Mouse (Mus musculus) CH12.LX (cell line): Measurements from ENCODE around the gene Cmah. TPM values are rescaled to one million over a fixed set of nuclear protein-coding genes. Genes with fewer than 3 reads are reported as not detected.

Source experiments
- DNase-seq: peaks from one replicate; pipeline ENCODE4 v3.0.0-alpha.2; 2013; ENCODE audit errors: extremely low read depth
- H3K27ac ChIP-seq: 2 replicates; pipeline ENCODE4 v1.5.1; 2012; ENCODE audit warnings: low read depth, mild to moderate bottlenecking, control low read depth, moderate library complexity; ENCODE audit not compliant: insufficient read depth
- H3K27me3 ChIP-seq: replicated peaks from 2 replicates; pipeline ENCODE3; 2012; ENCODE audit warnings: inconsistent platforms
- H3K36me3 ChIP-seq, 2 experiments: replicated peaks in 1 of 2; 2 replicates each; pipeline versions ENCODE3 to v1.6.1; 2012; ENCODE audit warnings: inconsistent platforms in 1 of 2, low read length in 1 of 2, mild to moderate bottlenecking in 1 of 2, mixed read lengths in 1 of 2, moderate library complexity in 1 of 2; ENCODE audit not compliant: control insufficient read depth in 1 of 2, insufficient read depth in 1 of 2
- H3K4me1 ChIP-seq, 2 experiments: 2 replicates each; pipeline ENCODE4 v1.6.1; 2012; ENCODE audit warnings: inconsistent platforms in 1 of 2, moderate library complexity in 1 of 2; ENCODE audit not compliant: insufficient read depth in 2 of 2, control insufficient read depth in 1 of 2
- H3K4me2 ChIP-seq: 2 replicates; pipeline ENCODE4 v1.6.1; 2012; ENCODE audit warnings: low read depth, mild to moderate bottlenecking, control low read depth; ENCODE audit not compliant: poor library complexity, insufficient read depth, severe bottlenecking
- H3K4me3 ChIP-seq, 3 experiments: fragments of 150-350 bp in 1 of 3; sonication (generic) in 1 of 3; replicated peaks in 1 of 3; 2 replicates each; pipeline versions ENCODE3 to v1.5.1; 2011 to 2012; ENCODE audit warnings: low read depth in 2 of 3, low read length in 2 of 3, mild to moderate bottlenecking in 2 of 3, moderate library complexity in 2 of 3, control low read depth in 1 of 3, improper control_type of control experiment in 1 of 3, inconsistent platforms in 1 of 3, mixed read lengths in 1 of 3; ENCODE audit not compliant: poor library complexity in 1 of 3
- H3K79me2 ChIP-seq: replicated peaks from 2 replicates; pipeline ENCODE4 v1.6.1; 2012; ENCODE audit warnings: mild to moderate bottlenecking, moderate library complexity; ENCODE audit not compliant: control insufficient read depth, poor library complexity, insufficient read depth, severe bottlenecking; ENCODE audit errors: extremely low read depth
- H3K9ac ChIP-seq: 2 replicates; pipeline ENCODE4 v1.6.1; 2012; ENCODE audit warnings: low read depth, mild to moderate bottlenecking, control low read depth, moderate library complexity; ENCODE audit not compliant: insufficient read depth
- H3K9me3 ChIP-seq: replicated peaks from 2 replicates; pipeline ENCODE3; 2012; ENCODE audit warnings: low read length, inconsistent platforms, mixed read lengths
- BHLHE40 ChIP-seq: IDR thresholded peaks from 2 replicates; pipeline ENCODE4 v1.6.1; 2011; ENCODE audit warnings: mild to moderate bottlenecking, low read depth, low read length, improper control_type of control experiment
- CHD2 ChIP-seq: IDR thresholded peaks from 2 replicates; pipeline ENCODE4 v1.6.1; 2011; ENCODE audit warnings: low read length, improper control_type of control experiment
- CTCF ChIP-seq, 2 experiments: IDR thresholded peaks in 1 of 2; conservative IDR thresholded peaks in 1 of 2; 2 replicates each; pipeline ENCODE4 v1.5.1; 2011 to 2012; ENCODE audit warnings: low read depth in 2 of 2, low read length in 2 of 2, improper control_type of control experiment in 1 of 2, inconsistent platforms in 1 of 2, mild to moderate bottlenecking in 1 of 2, moderate library complexity in 1 of 2
- ELF1 ChIP-seq: IDR thresholded peaks from 2 replicates; pipeline ENCODE4 v1.6.1; 2014; ENCODE audit warnings: low read depth, mild to moderate bottlenecking, inconsistent platforms, low read length, improper control_type of control experiment
- IRF4 ChIP-seq: IDR thresholded peaks from 2 replicates; pipeline ENCODE4 v1.6.1; 2014; ENCODE audit warnings: low read depth, mild to moderate bottlenecking, inconsistent platforms, low read length, improper control_type of control experiment
- JUN ChIP-seq: IDR thresholded peaks from 2 replicates; pipeline ENCODE4 v1.6.1; 2011; ENCODE audit warnings: low read depth, mild to moderate bottlenecking, low read length, improper control_type of control experiment, moderate library complexity; ENCODE audit not compliant: insufficient read depth
- JUND ChIP-seq: conservative IDR thresholded peaks from 2 replicates; pipeline ENCODE4 v1.6.1; 2011; ENCODE audit warnings: low read depth, low read length, improper control_type of control experiment
- KAT2A ChIP-seq: IDR thresholded peaks from 2 replicates; pipeline ENCODE4 v1.6.1; 2012; ENCODE audit warnings: low read length, improper control_type of control experiment, inconsistent platforms; ENCODE audit not compliant: insufficient replicate concordance
- MAX ChIP-seq: IDR thresholded peaks from 2 replicates; pipeline ENCODE4 v1.6.1; 2011; ENCODE audit warnings: low read length, improper control_type of control experiment
- MAZ ChIP-seq: IDR thresholded peaks from 2 replicates; pipeline ENCODE4 v1.6.1; 2012; ENCODE audit warnings: low read depth, mild to moderate bottlenecking, inconsistent platforms, low read length, improper control_type of control experiment, moderate library complexity
- MYC ChIP-seq: IDR thresholded peaks from 2 replicates; pipeline ENCODE4 v1.6.1; 2011; ENCODE audit warnings: low read depth, mild to moderate bottlenecking, improper control_type of control experiment, low read length
- NRF1 ChIP-seq: IDR thresholded peaks from 2 replicates; pipeline ENCODE4 v1.6.1; 2014; ENCODE audit warnings: low read depth, mild to moderate bottlenecking, inconsistent platforms, low read length, improper control_type of control experiment, moderate library complexity
- PAX5 ChIP-seq: IDR thresholded peaks from 2 replicates; pipeline ENCODE4 v1.6.1; 2012; ENCODE audit warnings: low read length, inconsistent platforms, mixed read lengths
- POLR2AphosphoS2 ChIP-seq: IDR thresholded peaks from 2 replicates; pipeline ENCODE4 v1.6.1; 2011; ENCODE audit warnings: low read depth, low read length, improper control_type of control experiment
- RAD21 ChIP-seq: IDR thresholded peaks from 2 replicates; pipeline ENCODE4 v1.6.1; 2011; ENCODE audit warnings: low read depth, mild to moderate bottlenecking, low read length, improper control_type of control experiment, moderate library complexity
- RCOR1 ChIP-seq: conservative IDR thresholded peaks from 2 replicates; pipeline ENCODE4 v1.6.1; 2012; ENCODE audit warnings: low read depth, mild to moderate bottlenecking, inconsistent platforms, low read length, improper control_type of control experiment
- SMC3 ChIP-seq: IDR thresholded peaks from 2 replicates; pipeline ENCODE4 v1.6.1; 2011; ENCODE audit warnings: low read depth, low read length, improper control_type of control experiment
- TCF12 ChIP-seq: IDR thresholded peaks from 2 replicates; pipeline ENCODE4 v1.6.1; 2014; ENCODE audit warnings: low read depth, mild to moderate bottlenecking, inconsistent platforms, low read length, improper control_type of control experiment
- USF1 ChIP-seq: IDR thresholded peaks from 2 replicates; pipeline ENCODE4 v1.6.1; 2014; ENCODE audit warnings: low read depth, mild to moderate bottlenecking, inconsistent platforms, low read length, improper control_type of control experiment
- USF2 ChIP-seq: conservative IDR thresholded peaks from 2 replicates; pipeline ENCODE4 v1.6.1; 2011; ENCODE audit warnings: low read depth, low read length, improper control_type of control experiment
- ZMIZ1 ChIP-seq: IDR thresholded peaks from 2 replicates; pipeline ENCODE4 v1.6.1; 2012; ENCODE audit warnings: low read depth, mild to moderate bottlenecking, inconsistent platforms, low read length, improper control_type of control experiment
- dilution Hi-C: fragments of 300-500 bp; cut with MboI; formaldehyde crosslinking; loops from 2 replicates; pipeline ENCODE4 v1.14.3; 2020; ENCODE audit warnings: low sequenced_read_pairs; ENCODE audit not compliant: extremely low pct_unique_long_range_greater_than_20kb, extremely low pct_ligation_motif_present
- in situ Hi-C: fragments of 300-500 bp; cut with MboI; formaldehyde crosslinking; loops from 3 replicates; pipeline ENCODE4 v1.14.3; 2019; ENCODE audit warnings: low sequenced_read_pairs, low pct_ligation_motif_present, low pct_unique_long_range_greater_than_20kb, mixed read lengths
- polyA plus RNA-seq: library from polyadenylated mRNA; unstranded; fragments of >175 nt; gene quantifications from 2 replicates; pipeline ENCODE4 v1.2.1, GENCODE M21; 2012; ENCODE audit warnings: low read depth; ENCODE audit not compliant: insufficient read length
- total RNA-seq, 2 experiments: library from RNA; depleted of rRNA; stranded (reverse); fragments of 300-350 nt in 1 of 2; fragments of >200 nt in 1 of 2; gene quantifications; 2 replicates each; pipeline ENCODE4 v1.2.3; 2012 to 2014

Cmah gene
- total and polyA plus RNA-seq, 3 experiments: 5.0 to 17.4 (median 5.5) TPM

- Histone ChIP-seq H3K4me3 (no peak overlapping the region), H3K36me3 (peaks cover 11 to 59% of the 10 kb centered on the region in 2 experiments), H3K79me2 (no peaks in the 10 kb centered on the region), H3K27me3 (no peaks in the 10 kb centered on the region), H3K4me2 (no peak overlapping the region), H3K9ac (no peak overlapping the region), H3K9me3 (peaks cover 3% of the 10 kb centered on the region), H3K27ac (no peak overlapping the region), H3K4me1 (peaks cover 9 to 42% of the 10 kb centered on the region in 2 experiments; a peak in 3 of 4 replicates)
- dilution Hi-C loops: no loop called here
- TF ChIP-seq IRF4: no peak
- TF ChIP-seq ELF1: no peak
- no peak for TF ChIP-seq POLR2AphosphoS2
- TF ChIP-seq BHLHE40: no peak
- no peak for DNase-seq
- in situ Hi-C loops: no loop called here
Observed at GRCm38 (mm10) chr13:24456385-24456784, 129.2 kb downstream of the Cmah start.

- no peaks in the 10 kb centered on the region for H3K79me2 ChIP-seq
- no peaks in the 10 kb centered on the region for H3K27me3 ChIP-seq
- H3K9me3 ChIP-seq: no peaks in the 10 kb centered on the region
- H3K27ac ChIP-seq: no peak overlapping the region
- peaks cover 0 to 5% of the 10 kb centered on the region in 2 experiments; a peak in 1 of 4 replicates for H3K4me1 ChIP-seq
- no peak overlapping the region for H3K4me3 ChIP-seq
- H3K36me3 ChIP-seq: peaks cover 16 to 83% of the 10 kb centered on the region in 2 experiments
- no peak for TF ChIP-seq JUND
- TF ChIP-seq CTCF (conservative IDR thresholded peaks at IDR 0.05 in 1 of 2, IDR thresholded peaks at IDR 0.05 in 1 of 2; ENCODE audit: low read depth in 2 of 2, low read length in 2 of 2): 0 out of 4 replicates have a peak, but pooled peaks of 1 of the 2 experiments have one; percentile 14
- TF ChIP-seq CHD2: no peak
- TF ChIP-seq USF2: no peak
- TF ChIP-seq MYC: no peak
- TF ChIP-seq ZMIZ1: no peak
- TF ChIP-seq SMC3: peak; percentile 14; the same call in 1 of the 2 replicates
- no peak for TF ChIP-seq USF1
- dilution Hi-C loops (no loop called here), in situ Hi-C loops (no loop called here)
- H3K4me2 ChIP-seq: no peak overlapping the region
- DNase-seq: no peak
- no peak overlapping the region for H3K9ac ChIP-seq
Observed at GRCm38 (mm10) chr13:24460517-24460916, 133.3 kb downstream of the Cmah start.

- no peaks in the 10 kb centered on the region for H3K27me3 ChIP-seq
- H3K9me3 ChIP-seq: no peaks in the 10 kb centered on the region
- H3K4me3 ChIP-seq: no peak overlapping the region
- H3K36me3 ChIP-seq: peaks cover 13 to 87% of the 10 kb centered on the region in 2 experiments
- no peak for DNase-seq
- H3K27ac ChIP-seq: no peak overlapping the region
- H3K9ac ChIP-seq: no peak overlapping the region
- no peaks in the 10 kb centered on the region for H3K79me2 ChIP-seq
- no peak for TF ChIP-seq MYC
- TF ChIP-seq PAX5: no peak
- TF ChIP-seq RAD21: no peak
- no peak for TF ChIP-seq JUN
- no peak for TF ChIP-seq MAX
- no peak for TF ChIP-seq SMC3
- no peak for TF ChIP-seq MAZ
- TF ChIP-seq TCF12: no peak
- TF ChIP-seq KAT2A: no peak
- TF ChIP-seq RCOR1: no peak
- TF ChIP-seq NRF1: no peak
- no peak overlapping the region for H3K4me2 ChIP-seq
- dilution Hi-C loops (no loop called here), in situ Hi-C loops (no loop called here)
- peaks cover 16 to 30% of the 10 kb centered on the region in 2 experiments for H3K4me1 ChIP-seq
Observed at GRCm38 (mm10) chr13:24463767-24464166, 136.6 kb downstream of the Cmah start.
